Mouse (Mus musculus) megakaryocyte, embryonic 14.5 days (primary cell): ENCODE results near the gene Fyn.

ENCODE experiments used
- FLI1 ChIP-seq: IDR thresholded peaks from 2 replicates; pipeline ENCODE4 v1.6.1; 2012; ENCODE audit warnings: low read length, inconsistent platforms, mixed read lengths
- GATA1 ChIP-seq: IDR thresholded peaks from 3 replicates; pipeline ENCODE4 v1.6.1; 2012; ENCODE audit warnings: mixed read lengths, low read length, inconsistent platforms, borderline replicate concordance

GRCm38 (mm10) chr10:39417611-39418010 is 49.0 kb downstream of the Fyn start:
- TF ChIP-seq GATA1 (no peak; the same call in 2 of the 3 replicates), FLI1 (no peak)
